Mouse (Mus musculus) ES-E14 (cell line): Measurements from ENCODE around the gene Sphk2. TPM values are rescaled to one million over a fixed set of nuclear protein-coding genes. Genes with fewer than 3 reads are reported as not detected.
"Not testable (repeated sequence)": the region's sequence is repeated elsewhere in the genome, so short reads cannot be mapped to it uniquely, and the experiment has no call there.

Experiments used
- DNase-seq: peaks from one replicate; pipeline ENCODE4 v3.0.0-alpha.2; 2013; ENCODE audit warnings: low read depth, low spot score
- H3K27ac ChIP-seq: 2 replicates; pipeline ENCODE4 v1.5.1; 2012; ENCODE audit warnings: low read depth, mild to moderate bottlenecking, low read length, moderate library complexity, mixed read lengths; ENCODE audit not compliant: poor library complexity, insufficient read depth, severe bottlenecking
- H3K36me3 ChIP-seq: 2 replicates; pipeline ENCODE4 v1.6.1; 2012; ENCODE audit warnings: mild to moderate bottlenecking, low read length, moderate library complexity, mixed read lengths; ENCODE audit not compliant: control insufficient read depth, poor library complexity, insufficient read depth, severe bottlenecking
- H3K4me1 ChIP-seq, 2 experiments: fragments of 150-350 bp in 1 of 2; sonication (generic) in 1 of 2; 2 replicates each; pipeline ENCODE4 v1.6.1; 2012; ENCODE audit warnings: low read length in 2 of 2, mild to moderate bottlenecking in 1 of 2, mixed read lengths in 1 of 2; ENCODE audit not compliant: control insufficient read depth in 2 of 2, insufficient read depth in 2 of 2, poor library complexity in 1 of 2
- H3K4me3 ChIP-seq, 2 experiments: fragments of 150-350 bp in 1 of 2; sonication (generic) in 1 of 2; 2 replicates each; pipeline ENCODE4 v1.5.1; 2012; ENCODE audit warnings: low read length in 2 of 2, low read depth in 1 of 2, mild to moderate bottlenecking in 1 of 2, mixed read lengths in 1 of 2; ENCODE audit not compliant: insufficient read depth in 1 of 2, poor library complexity in 1 of 2, severe bottlenecking in 1 of 2
- H3K9ac ChIP-seq: 2 replicates; pipeline ENCODE4 v1.6.1; 2012; ENCODE audit warnings: low read depth, mild to moderate bottlenecking, low read length, mixed read lengths; ENCODE audit not compliant: poor library complexity, insufficient read depth, severe bottlenecking
- H3K9me3 ChIP-seq: fragments of 150-350 bp; sonication (generic); 2 replicates; pipeline ENCODE4 v1.6.1; 2012; ENCODE audit warnings: low read depth, mild to moderate bottlenecking, low read length; ENCODE audit not compliant: control insufficient read depth, insufficient read depth
- CHD2 ChIP-seq: IDR thresholded peaks from 2 replicates; pipeline ENCODE4 v1.6.1; 2014; ENCODE audit warnings: mild to moderate bottlenecking, low read depth, low read length, inconsistent platforms
- HCFC1 ChIP-seq: IDR thresholded peaks from 2 replicates; pipeline ENCODE4 v1.6.1; 2012; ENCODE audit warnings: low read length, inconsistent platforms, borderline replicate concordance; ENCODE audit not compliant: insufficient read depth
- MAFK ChIP-seq: IDR thresholded peaks from 2 replicates; pipeline ENCODE4 v1.6.1; 2014; ENCODE audit warnings: mild to moderate bottlenecking, low read depth, low read length, inconsistent platforms; ENCODE audit not compliant: insufficient read depth
- ZC3H11A ChIP-seq: IDR thresholded peaks from 2 replicates; pipeline ENCODE4 v1.6.1; 2012; ENCODE audit warnings: low read depth, mild to moderate bottlenecking, inconsistent platforms, low read length, borderline replicate concordance
- ZNF384 ChIP-seq: IDR thresholded peaks from 2 replicates; pipeline ENCODE4 v1.6.1; 2012; ENCODE audit warnings: low read depth, low read length, inconsistent platforms
- in situ Hi-C, 2 experiments: fragments of 600-800 bp; cut with MboI; formaldehyde crosslinking; loops; one replicate each; pipeline ENCODE4 v1.15.1; 2025; ENCODE audit warnings: low sequenced_read_pairs in 2 of 2, inconsistent platforms in 1 of 2; ENCODE audit not compliant: unreplicated experiment in 2 of 2
- total RNA-seq: library from RNA; depleted of rRNA; stranded (reverse); fragments of 300-350 nt; gene quantifications from 2 replicates; pipeline ENCODE4 v1.2.3, GENCODE M21; 2012; rRNA removed

Sphk2 gene
- total RNA-seq, 1 experiment = 21.5 TPM

DNA sequence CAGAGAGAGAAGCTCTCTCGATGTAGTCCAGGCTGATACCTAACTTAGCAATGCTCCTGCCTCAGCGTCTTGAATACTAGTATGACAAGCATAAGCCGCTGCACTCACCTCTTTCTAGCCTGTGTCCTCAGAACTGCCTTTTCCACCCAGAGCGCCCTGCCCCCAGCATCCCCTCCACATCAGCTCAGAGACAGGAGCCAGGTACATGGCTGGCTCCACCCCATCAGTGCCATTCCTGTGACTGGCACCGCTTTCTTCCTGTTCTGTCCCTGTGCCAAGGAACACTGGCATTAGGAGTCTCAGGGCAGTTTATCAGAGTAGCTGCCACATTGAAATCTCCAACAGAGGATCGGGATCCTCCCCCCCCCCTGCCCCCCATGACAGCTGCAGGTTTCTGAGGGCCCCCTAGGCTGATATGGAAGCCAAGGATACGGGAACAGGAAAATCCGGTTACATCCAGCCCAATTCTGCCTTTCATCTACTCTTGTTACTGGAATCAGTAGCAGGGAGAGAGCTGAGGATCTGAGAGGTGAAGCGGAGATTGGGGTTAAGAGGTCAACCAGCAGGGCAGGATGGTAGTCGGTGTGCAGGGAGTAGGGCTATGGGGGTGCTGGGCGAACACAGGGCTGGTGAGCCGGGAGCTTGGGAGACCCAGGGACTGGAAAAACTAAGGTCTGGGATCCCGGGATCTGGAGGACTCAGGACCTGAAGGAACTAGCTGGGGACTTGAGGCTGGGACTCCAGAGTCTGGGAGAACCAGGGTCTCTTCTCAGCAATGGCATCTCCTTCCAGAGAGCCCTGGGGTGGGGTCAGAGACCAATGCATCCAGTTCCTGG lies 52.3 kb downstream of the Sphk2 start:
- no peak for DNase-seq
- no peak overlapping the region for H3K27ac ChIP-seq
- in situ Hi-C loops = no loop called here

DNA sequence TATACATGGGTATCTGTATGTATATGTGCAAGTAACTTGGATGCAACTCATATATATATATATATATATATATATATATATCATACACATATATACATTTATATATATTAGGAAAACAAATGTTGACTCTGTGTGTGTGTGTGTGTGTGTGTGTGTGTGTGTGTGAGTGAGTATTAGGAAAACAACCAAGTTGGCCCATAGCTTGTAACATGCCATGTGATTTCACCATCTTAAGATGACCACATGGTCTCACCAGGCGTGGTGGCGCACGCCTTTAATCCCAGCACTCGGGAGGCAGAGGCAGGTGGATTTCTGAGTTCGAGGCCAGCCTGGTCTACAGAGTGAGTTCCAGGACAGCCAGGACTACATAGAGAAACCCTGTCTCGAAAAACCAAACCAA lies 56.1 kb downstream of the Sphk2 start:
- peaks cover 2 to 13% of the 10 kb centered on the region in 2 experiments; a peak in 2 of 4 replicates for H3K4me1 ChIP-seq
- peaks cover 13% of the 10 kb centered on the region for H3K9me3 ChIP-seq
- DNase-seq, H3K36me3 ChIP-seq, H3K4me3 ChIP-seq, H3K9ac ChIP-seq, H3K27ac ChIP-seq, in situ Hi-C loops: not testable (repeated sequence)

More for the DNA sequence above, 52.3 kb downstream of the Sphk2 start:
- Histone ChIP-seq H3K9ac (no peak overlapping the region), H3K4me1 (peaks cover 2 to 13% of the 10 kb centered on the region in 2 experiments; a peak in 2 of 4 replicates), H3K36me3 (no peaks in the 10 kb centered on the region), H3K4me3 (no peak overlapping the region; a peak in 1 of 4 replicates), H3K9me3 (0 out of 2 replicates have a peak, but pooled peaks cover 4% of the 10 kb centered on the region)
- no peak for TF ChIP-seq ZNF384
- no peak for TF ChIP-seq MAFK
- no peak for TF ChIP-seq HCFC1
- TF ChIP-seq CHD2 = no peak
- TF ChIP-seq ZC3H11A = no peak

DNA sequence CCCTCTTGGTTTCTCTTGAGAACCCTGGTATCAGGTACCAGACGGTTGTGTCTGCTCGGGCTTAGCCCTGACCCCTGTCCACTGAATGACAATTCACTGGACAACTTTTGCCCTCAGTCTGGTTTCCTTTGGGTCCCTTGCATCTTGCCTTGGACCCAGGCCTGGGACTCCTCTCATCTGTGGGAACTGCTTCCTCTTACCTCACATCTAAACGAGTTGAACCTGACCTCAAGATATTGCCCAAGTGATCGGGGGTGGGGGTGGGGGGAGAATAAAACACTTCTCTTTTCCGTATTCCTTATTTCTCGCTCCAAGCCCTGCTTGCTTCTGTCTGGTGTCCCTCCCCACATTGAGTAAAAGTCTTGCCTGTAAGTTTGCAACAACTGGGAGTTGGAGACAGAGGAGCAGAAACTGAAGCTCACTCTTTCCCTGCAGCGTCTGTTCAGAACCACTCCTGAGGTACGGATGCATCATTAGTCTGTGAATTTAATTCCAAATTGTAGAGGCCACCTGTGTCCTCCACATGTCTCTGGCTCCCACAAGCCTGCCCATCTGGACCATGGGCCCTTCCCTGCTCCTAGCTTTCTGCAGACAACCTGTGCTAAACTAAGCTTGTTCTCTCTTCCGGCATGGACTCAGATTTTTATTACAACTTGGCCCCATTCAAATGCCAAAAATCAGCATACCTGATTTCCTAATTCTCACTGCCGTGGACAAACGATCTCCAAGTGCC lies 56.9 kb downstream of the Sphk2 start:
- peak overlapping the region; percentile 13; the same call in 1 of the 2 replicates for H3K27ac ChIP-seq
- DNase-seq = no peak
- H3K9me3 ChIP-seq = peaks cover 13% of the 10 kb centered on the region
- no peaks in the 10 kb centered on the region; the same call in 1 of the 2 replicates for H3K36me3 ChIP-seq
- in situ Hi-C loops = no loop called here
- TF ChIP-seq CHD2 = no peak
- H3K4me3 ChIP-seq = no peak overlapping the region
- no peak overlapping the region for H3K9ac ChIP-seq
- peaks cover 2 to 14% of the 10 kb centered on the region in 2 experiments; a peak in 2 of 4 replicates for H3K4me1 ChIP-seq

Other genes starting within 250 kb of the Sphk2 start
- gene Tulp2, start 236.1 kb downstream of the Sphk2 start, total RNA-seq = 2.6 TPM in 2 replicates
- gene Gm45808, start 231.2 kb downstream of the Sphk2 start, total RNA-seq = 0.71 TPM in 1 of 2 replicates, not detected in the other
- 3.6 and 5.3 TPM in 2 replicates for gene Dhdh, start 229.2 kb downstream of the Sphk2 start, total RNA-seq
- 131 and 178 TPM in 2 replicates for gene Nucb1, start 207.6 kb downstream of the Sphk2 start, total RNA-seq
- gene Ppp1r15a, start 191.7 kb downstream of the Sphk2 start, total RNA-seq = 31.4 and 37.9 TPM in 2 replicates
- 17.8 and 20.2 TPM in 2 replicates for gene Plekha4, start 191.7 kb downstream of the Sphk2 start, total RNA-seq
- 32.5 and 33.0 TPM in 2 replicates for gene Hsd17b14, start 163.1 kb downstream of the Sphk2 start, total RNA-seq
- 60.3 and 87.7 TPM in 2 replicates for gene Bcat2, start 147.8 kb downstream of the Sphk2 start, total RNA-seq
- 0.67 and 1.1 TPM in 2 replicates for gene Fgf21, start 102.5 kb downstream of the Sphk2 start, total RNA-seq
- gene Fut1, start 100.7 kb downstream of the Sphk2 start, total RNA-seq = 0.49 and 2.5 TPM in 2 replicates
- 0.31 and 0.63 TPM in 2 replicates for gene Izumo1, start 96.2 kb downstream of the Sphk2 start, total RNA-seq
- gene Rasip1, start 90.5 kb downstream of the Sphk2 start, total RNA-seq = 5.3 and 8.6 TPM in 2 replicates
- gene Mamstr, start 78.0 kb downstream of the Sphk2 start, total RNA-seq = 0.71 and 0.74 TPM in 2 replicates
- gene Fut2, start 51.6 kb downstream of the Sphk2 start, total RNA-seq = 0.27 and 0.37 TPM in 2 replicates
- 0.54 and 0.74 TPM in 2 replicates for gene Ntn5, start 34.0 kb downstream of the Sphk2 start, total RNA-seq
- 4.5 and 7.6 TPM in 2 replicates for gene Sec1, start 23.6 kb downstream of the Sphk2 start, total RNA-seq
- gene Car11, start 18.2 kb downstream of the Sphk2 start, total RNA-seq = 4.4 and 7.9 TPM in 2 replicates
- gene Dbp, start 12.9 kb downstream of the Sphk2 start, total RNA-seq = 10.0 and 10.6 TPM in 2 replicates
- 3,487 and 5,312 TPM in 2 replicates for gene Rpl18, start 2.5 kb downstream of the Sphk2 start, total RNA-seq
- gene Fam83e, start 3.2 kb upstream of the Sphk2 start, total RNA-seq = 6.1 and 6.6 TPM in 2 replicates
- gene Spaca4, start 7.8 kb upstream of the Sphk2 start, total RNA-seq = 0.76 and 1.7 TPM in 2 replicates
- gene Lmtk3, start 65.7 kb upstream of the Sphk2 start, total RNA-seq = 7.2 and 9.5 TPM in 2 replicates
- 1.6 and 2.1 TPM in 2 replicates for gene Sult2b1, start 66.7 kb upstream of the Sphk2 start, total RNA-seq
- 96.2 and 113 TPM in 2 replicates for gene Cyth2, start 96.6 kb upstream of the Sphk2 start, total RNA-seq
- 1.6 and 2.6 TPM in 2 replicates for gene Kcnj14, start 106.8 kb upstream of the Sphk2 start, total RNA-seq
- gene Grwd1, start 112.9 kb upstream of the Sphk2 start, total RNA-seq = 93.4 and 107 TPM in 2 replicates
- gene Kdelr1, start 154.8 kb upstream of the Sphk2 start, total RNA-seq = 73.2 and 87.2 TPM in 2 replicates
- 0.67 and 0.90 TPM in 2 replicates for gene Grin2d, start 160.4 kb upstream of the Sphk2 start, total RNA-seq
- gene Syngr4, start 178.7 kb upstream of the Sphk2 start, total RNA-seq = 0.74 TPM in 1 of 2 replicates, not detected in the other
- gene Tmem143, start 178.9 kb upstream of the Sphk2 start, total RNA-seq = 26.0 and 34.8 TPM in 2 replicates
- gene Emp3, start 203.4 kb upstream of the Sphk2 start, total RNA-seq = 43.8 and 56.5 TPM in 2 replicates
- gene Ccdc114, start 206.1 kb upstream of the Sphk2 start, total RNA-seq = 7.7 and 12.5 TPM in 2 replicates